Mouse (Mus musculus) embryonic facial prominence, embryonic 10.5 days (tissue): ENCODE measurements at regions not wholly inside any gene's neighbourhood (a gene's known extent, or its start where the extent isn't known, plus 50 kb on each side); places are given as distances from the start of the nearest gene placed in this dataset.

Experiments
- DNase-seq: peaks from one replicate; pipeline ENCODE4 v3.0.0-alpha.2; 2017; ENCODE audit warnings: low spot score
- H3K27ac ChIP-seq: fragments of 300-500 bp; sonication (generic); replicated peaks from 2 replicates; pipeline ENCODE4 v1.5.1; 2016; ENCODE audit warnings: mild to moderate bottlenecking
- H3K27me3 ChIP-seq: fragments of 300-500 bp; sonication (generic); replicated peaks from 2 replicates; pipeline ENCODE4 v1.6.1; 2016; ENCODE audit warnings: low read depth, mild to moderate bottlenecking; ENCODE audit not compliant: poor library complexity, severe bottlenecking
- H3K36me3 ChIP-seq: fragments of 300-500 bp; sonication (generic); replicated peaks from 2 replicates; pipeline ENCODE4 v1.6.1; 2016; ENCODE audit warnings: mild to moderate bottlenecking, moderate library complexity
- H3K4me1 ChIP-seq: fragments of 300-500 bp; sonication (generic); 2 replicates; pipeline ENCODE4 v1.6.1; 2016
- H3K4me3 ChIP-seq: fragments of 300-500 bp; sonication (generic); 2 replicates; pipeline ENCODE4 v1.5.1; 2016; ENCODE audit warnings: mild to moderate bottlenecking, moderate library complexity
- H3K9me3 ChIP-seq: fragments of 300-500 bp; sonication (generic); 2 replicates; pipeline ENCODE4 v1.6.1; 2016; ENCODE audit warnings: mild to moderate bottlenecking
- WGBS: fragments of 180-500 bp; shearing (Covaris S2); methylation state at CpG from one replicate; pipeline ENCODE4 v1.1.7; 2016; 5-methylcytosine and 5-hydroxymethylcytosine counted together

DNA sequence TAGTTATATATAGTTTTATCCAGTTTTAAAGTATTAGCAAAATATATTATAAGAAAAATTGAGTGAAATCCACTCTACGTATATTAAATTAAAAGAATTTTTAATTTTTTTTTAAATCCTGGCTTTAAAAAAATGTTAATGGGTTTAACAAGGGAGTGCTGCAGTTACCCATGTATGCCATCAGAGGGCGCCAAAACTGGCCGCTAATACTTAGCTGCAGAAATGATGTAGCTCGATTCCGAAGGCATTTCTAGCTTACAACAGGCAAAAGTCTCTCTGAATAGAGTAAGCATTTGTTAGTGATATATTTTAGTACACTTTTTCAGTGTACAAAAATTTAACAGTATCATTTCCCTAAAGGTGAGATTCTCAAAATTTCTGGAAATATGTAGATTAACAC lies 73.1 kb downstream of the Olfr444 start:
- DNase-seq = peak; percentile 23
- no peak overlapping the region for H3K27ac ChIP-seq
- no peak overlapping the region for H3K4me3 ChIP-seq
- no peaks in the 10 kb centered on the region for H3K27me3 ChIP-seq
- H3K36me3 ChIP-seq = no peaks in the 10 kb centered on the region
- no peaks in the 10 kb centered on the region for H3K4me1 ChIP-seq
- no peaks in the 10 kb centered on the region for H3K9me3 ChIP-seq
- WGBS = 13% methylated on average over 5 of the region's 5 CpGs
